Mouse (Mus musculus) left cerebral cortex, adult 18-20 months (tissue): Measurements from ENCODE around the gene Nop58. TPM values are rescaled to one million over a fixed set of nuclear protein-coding genes. Genes with fewer than 3 reads are reported as not detected.

ENCODE experiments used
- total RNA-seq, 2 experiments: library from RNA; stranded (reverse); gene quantifications; 2 replicates each; pipeline ENCODE4 v1.2.3; 2021

Nop58 gene
- total RNA-seq, 2 experiments from 2014 or later: 54.9 to 60.2 TPM

Other genes with a start within 250 kb of the Nop58 start
- gene Fzd7, start 202.5 kb upstream of the Nop58 start, total RNA-seq: 1 to 10 TPM; 7.3 to 8.1 TPM
- 10 to 100 TPM; 13.0 to 13.9 TPM for gene Gm973, start 168.7 kb upstream of the Nop58 start, total RNA-seq
- 100 to 1,000 TPM; 123 to 129 TPM for gene Sumo1, start 14.1 kb upstream of the Nop58 start, total RNA-seq
- gene Bmpr2, start 78.4 kb downstream of the Nop58 start, total RNA-seq: 10 to 100 TPM; 90.8 to 91.0 TPM
- 10 to 100 TPM; 55.5 to 56.7 TPM for gene Fam117b, start 228.0 kb downstream of the Nop58 start, total RNA-seq